Mouse (Mus musculus): ENCODE measurements around the gene Rnd3.

DNA sequence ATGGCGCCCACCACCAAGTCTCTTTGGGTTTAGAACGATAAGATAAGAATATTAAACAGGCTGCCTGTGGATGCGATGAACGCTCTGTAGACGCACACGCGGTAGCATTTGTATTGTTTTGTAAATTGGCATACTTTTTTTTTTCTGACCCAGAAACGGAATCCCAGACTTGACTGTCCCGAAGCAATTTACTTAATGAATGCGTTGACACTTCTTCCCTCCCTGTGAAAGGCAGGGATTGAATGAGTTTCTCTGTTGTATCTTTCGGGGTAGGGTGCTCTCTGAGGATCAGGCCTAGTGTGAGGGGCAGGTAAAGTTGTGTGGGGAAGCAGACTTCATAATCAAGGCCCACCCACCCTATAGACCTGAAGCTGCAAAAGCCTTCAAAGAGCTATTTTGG, 63.8 kb downstream of the Rnd3 start:
- TF ChIP-seq CTCF (IDR thresholded peaks at IDR 0.05; ENCODE audit: borderline replicate concordance, insufficient read depth, low read depth, low read length), result no peak
- no peak for TF ChIP-seq POLR2A (IDR thresholded peaks at IDR 0.05; ENCODE audit: borderline replicate concordance, insufficient read depth, low read length)
